Mouse (Mus musculus): ENCODE measurements at regions not wholly inside any gene's neighbourhood (a gene's known extent, or its start where the extent isn't known, plus 50 kb on each side); places are given as distances from the start of the nearest gene placed in this dataset.

GRCm38 (mm10) chr4:125270951-125271350 is 143.3 kb upstream of the Zc3h12a start:
- DNase-seq (ENCODE audit: low read depth, low spot score), result no peak

GRCm38 (mm10) chr4:125266212-125266611 is 138.6 kb upstream of the Zc3h12a start:
- no peak for DNase-seq (ENCODE audit: low read depth, low spot score)

DNA sequence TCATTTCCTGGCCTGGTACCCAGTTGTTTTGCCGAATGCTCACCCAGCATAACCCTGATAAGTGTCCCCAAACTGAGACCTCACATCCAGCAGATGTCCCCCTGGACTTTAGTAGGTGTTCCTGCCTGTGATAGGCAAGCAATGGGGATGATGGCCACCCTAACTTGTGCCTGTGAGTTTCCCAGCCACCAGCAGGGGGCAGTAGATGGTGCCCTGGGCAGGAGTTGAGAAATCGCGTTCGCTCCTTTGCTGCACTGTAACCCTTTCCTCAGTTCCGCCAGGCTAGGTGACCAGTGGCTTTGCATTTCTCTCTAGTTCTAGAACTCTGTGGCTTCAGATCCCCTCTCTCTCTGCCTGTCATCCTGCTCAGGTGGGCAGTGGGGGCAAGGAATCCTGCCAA is 137.9 kb upstream of the Zc3h12a start:
- DNase-seq (ENCODE audit: low read depth, low spot score), result peak; percentile 51

- DNase-seq (ENCODE audit: low read depth, low spot score), result no peak
Measured at GRCm38 (mm10) chr4:125265065-125265464, 137.4 kb upstream of the Zc3h12a start.

DNA sequence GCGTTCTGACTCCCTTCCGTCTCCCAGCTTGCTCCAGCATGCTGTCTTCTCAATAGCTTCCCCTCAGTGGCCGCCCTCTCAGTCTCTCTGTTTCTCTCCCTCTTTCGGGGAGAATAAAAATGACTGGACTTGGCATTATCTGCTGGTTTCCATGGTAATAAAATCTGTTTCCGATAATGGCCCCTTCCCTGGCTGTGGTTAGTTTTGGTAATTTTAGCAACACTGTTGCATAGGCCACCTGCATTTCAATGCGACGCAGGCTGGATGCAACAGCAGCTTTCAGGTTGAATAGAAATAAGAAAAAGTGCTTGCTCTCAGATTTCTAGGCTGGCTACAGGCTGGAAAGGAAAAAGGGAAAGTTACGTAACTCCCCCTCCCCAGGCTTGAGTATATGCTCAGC is 133.9 kb upstream of the Zc3h12a start:
- DNase-seq (ENCODE audit: low read depth, low spot score), result no peak

- no peak for DNase-seq (ENCODE audit: low read depth, low spot score)
Measured at GRCm38 (mm10) chr4:125259306-125259705, 131.7 kb upstream of the Zc3h12a start.

- DNase-seq (ENCODE audit: low read depth, low spot score), result no peak
Measured at GRCm38 (mm10) chr4:125257916-125258315, 130.3 kb upstream of the Zc3h12a start.

DNA sequence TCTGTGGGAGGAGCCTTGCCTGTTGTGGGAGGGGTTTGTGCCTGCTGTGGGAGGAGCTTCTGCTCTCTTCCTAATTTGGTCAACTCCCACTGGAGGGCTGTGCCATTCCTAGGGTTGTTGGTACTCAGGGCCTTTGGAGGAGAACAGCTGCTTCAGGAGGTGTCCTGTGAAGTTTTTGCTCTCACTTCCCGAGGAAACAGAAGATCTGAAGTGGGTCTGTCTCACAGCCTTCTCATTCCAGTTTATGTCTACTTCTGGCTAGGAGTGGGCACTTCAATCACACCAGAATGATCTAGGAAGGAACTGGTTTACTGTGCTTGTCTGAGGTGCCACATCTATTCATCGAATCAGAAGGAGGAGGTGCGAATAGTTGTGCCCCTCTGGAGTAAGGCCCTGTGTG is 125.5 kb upstream of the Zc3h12a start:
- no peak for DNase-seq (ENCODE audit: low read depth, low spot score)

GRCm38 (mm10) chr4:125252228-125252627 is 124.6 kb upstream of the Zc3h12a start:
- no peak for DNase-seq (ENCODE audit: low read depth, low spot score)

DNA sequence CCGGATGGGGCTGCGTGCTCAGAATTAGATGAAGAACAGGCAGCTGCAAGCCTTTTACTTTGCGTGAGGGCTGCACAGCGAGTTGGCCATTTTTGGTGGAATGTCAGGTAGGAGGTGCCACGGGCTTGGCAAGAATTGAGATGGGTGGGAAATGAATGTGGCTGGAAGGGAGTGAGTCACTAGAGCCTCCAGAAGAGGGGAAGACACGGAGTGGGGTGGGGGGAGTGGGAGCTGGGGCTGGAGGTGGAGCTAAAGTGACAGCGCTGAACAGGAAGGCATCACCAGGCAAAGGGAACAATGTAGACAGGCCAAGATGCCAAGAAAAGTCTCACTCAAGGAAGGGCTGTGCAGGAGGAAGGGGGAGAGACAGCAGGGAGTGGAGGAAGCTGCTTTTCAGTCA is 121.4 kb upstream of the Zc3h12a start:
- no peak for DNase-seq (ENCODE audit: low read depth, low spot score)

GRCm38 (mm10) chr4:125246171-125246570 is 118.5 kb upstream of the Zc3h12a start:
- peak; percentile 27 for DNase-seq (ENCODE audit: low read depth, low spot score)

- no peak for DNase-seq (ENCODE audit: low read depth, low spot score)
Measured at GRCm38 (mm10) chr4:125242512-125242911, 114.9 kb upstream of the Zc3h12a start.

- DNase-seq (ENCODE audit: low read depth, low spot score), result no peak
Measured at GRCm38 (mm10) chr4:125241577-125242262, 114.1 kb upstream of the Zc3h12a start.

DNA sequence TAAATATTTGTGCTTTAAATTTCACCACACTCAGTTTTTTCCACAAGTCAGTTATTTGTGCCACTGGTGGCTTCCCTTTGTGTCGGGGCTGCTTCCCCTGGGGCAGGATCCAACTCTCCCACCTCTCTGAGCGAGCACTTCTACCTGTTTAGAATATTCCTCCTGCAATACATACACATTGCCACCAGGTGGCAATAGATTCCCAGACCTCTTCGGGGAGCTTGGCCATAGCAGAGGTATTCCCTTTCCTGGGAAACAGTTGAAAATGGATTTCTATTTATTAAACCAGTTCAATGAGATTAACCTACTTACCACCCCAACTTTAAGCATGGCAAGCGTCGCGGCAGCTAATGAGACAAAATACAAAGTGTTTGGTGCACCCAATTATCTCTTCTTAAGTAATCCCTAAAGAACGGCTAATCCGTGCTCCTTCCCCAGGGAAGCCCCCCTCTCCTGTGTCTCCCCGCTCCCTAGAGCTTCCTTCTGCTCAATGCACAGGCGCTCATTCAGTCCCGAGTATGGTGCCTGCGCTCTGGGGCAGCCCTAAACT is 104.1 kb upstream of the Zc3h12a start:
- peak; percentile 64 for DNase-seq (ENCODE audit: low read depth, low spot score)

DNA sequence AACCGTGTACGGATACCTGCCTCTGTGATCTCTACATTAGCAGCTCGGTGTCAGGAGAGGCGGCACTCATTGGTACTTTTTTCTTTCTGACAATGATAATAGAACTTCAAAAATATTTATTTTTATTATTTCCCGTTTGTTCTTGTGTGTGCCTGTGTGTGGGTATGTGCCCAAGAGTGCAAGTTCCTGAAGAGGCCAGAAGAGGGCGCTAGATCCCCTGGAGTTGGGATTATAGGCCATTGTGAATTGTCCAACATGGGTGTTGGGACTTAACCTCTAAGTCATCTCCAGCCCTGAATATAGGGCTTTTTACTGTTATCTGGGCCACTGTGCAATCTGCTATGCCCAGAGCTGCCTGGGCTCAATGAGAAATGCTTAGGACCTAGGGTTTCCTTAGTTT is 99.6 kb upstream of the Zc3h12a start:
- DNase-seq (ENCODE audit: low read depth, low spot score), result no peak

- no peak for DNase-seq (ENCODE audit: low read depth, low spot score)
Measured at GRCm38 (mm10) chr4:125222922-125223321, 95.3 kb upstream of the Zc3h12a start.

GRCm38 (mm10) chr4:125220314-125220713 is 92.7 kb upstream of the Zc3h12a start:
- DNase-seq (ENCODE audit: low read depth, low spot score), result no peak

DNA sequence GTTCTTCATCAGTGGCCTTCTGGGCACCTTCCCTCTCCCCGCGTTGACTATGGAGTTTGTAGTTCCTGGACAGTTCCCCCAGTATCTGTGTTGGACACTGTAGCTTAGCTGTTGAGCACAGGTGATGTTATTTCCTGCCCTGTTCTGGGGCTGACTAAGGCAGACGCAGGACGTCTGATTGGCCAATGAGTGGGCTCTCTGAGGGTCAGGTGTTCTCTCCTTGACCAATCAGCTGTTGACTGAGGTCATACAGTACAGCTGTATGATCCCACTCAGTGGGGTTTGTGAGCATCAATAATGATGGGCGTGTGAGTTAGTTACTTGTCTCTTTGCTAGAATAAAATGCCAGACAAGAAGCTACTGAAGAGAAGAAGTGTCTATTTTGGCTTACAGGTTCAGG is 91.6 kb upstream of the Zc3h12a start:
- no peak for DNase-seq (ENCODE audit: low read depth, low spot score)

DNA sequence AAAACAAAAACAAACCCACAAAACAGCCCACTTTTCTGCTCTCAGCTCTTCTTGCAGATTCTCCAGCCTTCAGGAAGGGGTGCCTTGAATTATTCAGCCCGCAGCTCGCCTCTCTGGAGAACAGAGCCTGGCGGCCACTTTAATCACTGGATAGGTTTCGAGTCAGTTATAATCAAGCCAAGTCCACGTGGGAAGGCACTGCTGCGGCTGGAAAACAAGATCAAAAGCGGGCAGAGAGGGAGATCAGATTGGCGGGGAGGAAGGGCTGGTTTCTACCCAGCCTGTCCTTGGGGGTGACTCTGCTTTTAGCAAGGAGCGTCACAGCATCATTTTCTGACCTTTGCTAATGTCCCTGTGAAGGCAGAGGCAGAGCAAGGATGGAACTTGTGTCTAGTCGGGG is 86.7 kb upstream of the Zc3h12a start:
- no peak for DNase-seq (ENCODE audit: low read depth, low spot score)

GRCm38 (mm10) chr4:125212176-125212530 is 84.5 kb upstream of the Zc3h12a start:
- DNase-seq (ENCODE audit: low read depth, low spot score), result no peak

DNA sequence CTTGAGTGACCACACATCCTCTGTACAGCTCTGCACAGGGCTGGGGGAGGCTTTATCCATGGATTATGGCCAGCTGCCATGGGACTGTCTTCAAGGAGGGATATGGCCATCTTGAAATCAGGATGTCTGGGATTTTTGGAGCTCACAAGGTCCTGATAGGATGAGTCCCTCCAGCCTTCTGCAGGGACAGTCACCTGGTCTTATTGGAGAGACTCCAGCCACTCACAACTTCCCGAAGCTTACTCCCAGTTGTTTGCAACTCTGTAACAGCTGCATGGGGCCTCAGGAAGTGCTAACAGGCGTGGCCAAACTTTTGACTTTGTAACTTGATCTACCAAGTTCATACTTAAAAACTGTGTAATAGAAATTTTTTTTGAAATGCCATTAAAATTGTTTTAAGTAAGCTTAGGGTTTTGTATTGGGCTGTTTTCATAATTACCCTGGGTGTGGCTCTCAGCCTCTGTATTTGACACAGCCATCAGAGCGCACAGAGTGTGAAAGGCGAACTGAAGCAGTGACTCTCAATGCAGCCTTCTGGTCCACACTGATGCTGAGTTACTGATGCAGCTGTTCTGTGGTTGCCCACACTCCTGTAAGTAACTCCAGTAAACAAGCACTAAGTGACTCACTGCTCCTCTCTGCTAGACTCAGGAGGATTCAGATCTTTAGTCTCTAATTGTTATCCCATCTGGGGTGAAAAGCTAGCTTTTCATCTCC is 84.0 kb upstream of the Zc3h12a start:
- peak; percentile 14 for DNase-seq (ENCODE audit: low read depth, low spot score)

- DNase-seq (ENCODE audit: low read depth, low spot score), result no peak
Measured at GRCm38 (mm10) chr4:125210719-125211118, 83.1 kb upstream of the Zc3h12a start.
